Mouse (Mus musculus) kidney, postnatal 25 days (tissue): Measurements from ENCODE around the gene Igfbp2.

Experiments
- DNase-seq, 2 experiments: peaks; one replicate each; pipeline ENCODE4 v3.0.0; 2021; ENCODE audit warnings: mixed read lengths in 2 of 2

Igfbp2 gene

DNA sequence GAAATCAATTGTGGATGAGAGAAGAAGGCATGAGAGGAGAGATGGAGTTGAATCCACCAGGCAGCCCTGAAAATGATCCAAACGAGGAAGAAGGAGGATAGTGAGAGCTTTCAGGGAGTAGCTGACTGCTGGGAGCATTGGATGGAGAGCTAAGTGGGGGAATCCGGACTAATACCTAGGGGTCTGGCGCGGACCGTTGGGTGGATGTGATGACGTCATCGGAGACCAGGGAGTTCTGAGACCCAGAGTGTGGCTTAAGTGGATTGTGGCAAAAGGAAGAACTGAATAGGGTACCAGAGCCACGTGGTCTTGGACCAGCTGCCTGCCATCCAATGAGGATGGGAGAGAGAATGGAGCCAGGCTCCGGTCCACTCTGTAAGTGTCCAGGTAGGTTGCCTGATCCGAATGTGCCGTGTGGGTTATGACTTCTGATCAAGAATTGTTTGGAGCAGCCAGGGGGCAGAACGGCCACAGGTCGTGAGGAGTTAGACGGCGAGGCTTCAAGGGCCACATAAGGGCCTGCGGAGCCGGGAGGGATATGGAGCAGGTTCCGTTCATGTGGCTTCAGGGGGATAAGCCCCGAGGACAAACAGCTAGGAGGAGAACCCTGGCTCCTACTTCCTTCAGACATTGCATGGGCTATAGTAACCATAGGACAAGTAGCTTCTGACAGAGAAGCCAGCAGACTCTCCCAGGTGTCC lies 32.1 kb downstream of the Igfbp2 start:
- peak in 1 of 2 experiments; percentile 41 for DNase-seq

DNA sequence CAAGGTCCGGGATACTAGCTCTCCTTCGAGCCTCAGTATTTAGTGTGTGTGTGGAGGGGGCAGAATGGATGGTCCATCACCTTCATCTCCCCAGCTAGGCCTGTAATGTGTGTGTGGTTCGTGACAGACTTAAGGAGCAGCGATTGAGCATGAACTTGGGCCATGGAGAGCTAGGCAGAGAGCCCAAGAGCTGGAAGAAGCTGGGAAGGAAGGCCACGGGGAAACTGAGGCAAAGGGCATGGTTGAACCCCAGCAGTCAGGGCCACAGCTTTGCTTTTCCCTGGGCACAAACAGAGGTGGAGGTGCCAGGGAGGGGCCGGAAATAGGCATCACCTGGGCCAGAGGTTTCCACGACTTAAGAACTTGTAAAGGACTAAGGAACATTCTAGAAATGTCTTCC lies 32.8 kb downstream of the Igfbp2 start:
- DNase-seq: peak in 1 of 2 experiments; percentile 32

DNA sequence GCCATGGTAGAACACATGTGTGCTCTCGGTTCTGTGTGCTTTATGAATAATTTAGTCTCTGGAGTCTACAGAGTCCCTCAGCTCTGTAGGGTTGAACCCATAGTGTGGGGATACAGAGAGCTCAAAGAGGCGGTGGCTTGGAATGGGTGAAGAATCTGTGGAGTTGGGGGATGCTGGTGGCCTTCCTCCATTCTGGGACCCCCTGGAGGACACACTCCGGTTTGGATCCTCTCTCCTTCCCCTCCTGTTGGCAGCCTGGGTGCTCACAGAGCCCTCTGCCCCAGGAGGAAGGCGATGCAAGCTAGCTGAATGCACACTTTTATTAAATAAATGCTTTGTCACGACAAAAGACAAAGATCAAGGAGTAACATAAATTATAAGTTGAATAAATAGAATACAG lies 33.3 kb downstream of the Igfbp2 start:
- peak in 1 of 2 experiments; percentile 26 for DNase-seq

DNA sequence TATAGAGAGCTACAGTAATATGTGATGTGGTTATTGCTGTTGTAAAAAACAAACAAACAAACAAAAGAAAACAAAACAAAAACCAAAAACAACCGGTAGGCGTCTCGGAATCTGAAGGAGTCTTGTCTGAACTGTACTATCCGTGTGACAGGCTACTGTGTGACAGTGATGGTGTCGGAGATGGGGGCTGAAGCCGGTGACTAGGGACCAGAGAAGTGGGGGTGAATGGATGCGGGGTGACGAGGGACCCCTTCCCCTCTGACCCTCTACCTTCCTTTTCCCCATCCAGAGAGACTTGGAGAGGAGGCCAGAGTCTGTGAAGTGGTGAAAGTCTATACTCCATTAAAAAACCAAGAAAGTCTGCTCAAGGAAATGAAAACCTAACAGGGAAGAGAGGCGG lies 34.0 kb downstream of the Igfbp2 start:
- no peak for DNase-seq

DNA sequence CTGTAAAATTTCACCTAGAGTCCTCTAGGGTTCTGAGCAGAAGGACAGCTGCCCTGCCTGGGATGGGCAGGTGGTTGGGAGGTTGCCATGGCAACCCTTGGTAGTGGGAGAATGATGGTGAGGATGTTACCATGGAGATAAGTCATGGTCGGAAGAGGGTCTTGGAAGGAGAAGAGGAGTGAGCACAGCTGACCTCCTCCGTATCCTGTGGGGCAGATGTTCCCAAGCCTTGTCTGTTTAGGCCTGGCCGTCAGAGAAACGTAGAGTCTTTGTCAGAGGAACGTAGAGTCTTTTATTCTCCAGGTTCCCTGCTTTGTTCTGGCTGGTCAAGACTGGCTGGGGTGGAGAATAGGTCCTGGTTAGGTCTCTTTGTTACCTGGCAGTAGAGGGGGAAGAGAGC lies 34.6 kb downstream of the Igfbp2 start:
- peak in 1 of 2 experiments; percentile 25 for DNase-seq

DNA sequence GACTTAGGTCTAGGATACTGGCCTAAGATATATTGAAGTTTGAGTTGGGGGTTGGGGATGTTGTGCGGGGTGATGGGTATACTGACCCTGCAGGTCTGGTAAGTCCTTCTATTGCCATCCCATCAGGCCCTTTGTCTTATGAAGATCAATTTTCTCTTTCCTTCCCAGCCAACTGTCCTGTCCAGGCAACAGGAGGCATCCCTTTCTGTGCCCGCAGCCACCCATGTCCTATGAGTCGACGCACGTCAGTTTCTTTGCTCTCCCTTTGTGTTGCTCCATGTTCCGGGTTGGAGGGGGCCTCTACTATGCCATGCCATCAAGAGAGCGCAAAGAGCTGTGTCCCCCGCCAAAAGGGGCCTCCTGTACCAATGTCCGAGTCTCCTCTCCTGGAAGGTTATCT lies 35.7 kb downstream of the Igfbp2 start:
- DNase-seq: peak in 1 of 2 experiments; percentile 28

DNA sequence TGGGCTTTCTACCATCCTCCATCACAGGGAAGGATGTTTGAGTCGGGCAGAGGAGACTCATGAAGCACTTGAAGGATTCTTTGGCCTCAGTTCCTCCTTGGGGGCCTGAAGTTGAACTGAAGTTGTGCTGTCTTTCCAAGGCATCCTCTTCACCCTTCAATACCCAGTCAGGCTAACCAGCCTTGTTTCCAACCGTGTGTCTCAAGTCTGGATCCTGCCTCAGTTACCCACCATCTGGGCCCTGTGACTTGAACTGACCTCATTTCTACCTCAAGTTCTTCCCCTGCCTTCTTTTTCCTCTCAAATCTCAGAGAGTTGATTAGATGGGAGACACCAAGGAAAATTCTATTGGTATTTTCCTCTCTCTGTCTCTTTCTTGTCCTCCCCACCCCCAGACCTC lies 36.2 kb downstream of the Igfbp2 start:
- DNase-seq: no peak

DNA sequence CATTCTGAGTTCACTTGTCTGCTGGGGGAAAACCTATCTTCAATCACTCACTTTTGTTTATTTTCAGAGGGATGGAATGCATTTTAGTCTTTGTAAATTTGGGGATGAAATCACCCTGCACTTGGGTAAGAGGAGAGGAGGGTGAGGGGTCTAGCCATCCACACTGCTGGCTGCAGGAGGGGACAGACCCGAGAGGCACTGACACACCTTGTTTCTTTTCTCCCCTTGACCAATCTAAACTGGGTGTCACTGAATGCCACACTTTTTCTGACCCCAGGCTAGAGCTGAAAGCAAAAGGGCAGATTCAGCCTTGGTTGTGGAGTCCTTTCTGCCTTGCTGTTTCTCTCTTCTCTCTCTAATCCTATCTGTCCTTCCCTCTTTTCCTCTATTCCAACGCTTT lies 37.4 kb downstream of the Igfbp2 start:
- no peak for DNase-seq

DNA sequence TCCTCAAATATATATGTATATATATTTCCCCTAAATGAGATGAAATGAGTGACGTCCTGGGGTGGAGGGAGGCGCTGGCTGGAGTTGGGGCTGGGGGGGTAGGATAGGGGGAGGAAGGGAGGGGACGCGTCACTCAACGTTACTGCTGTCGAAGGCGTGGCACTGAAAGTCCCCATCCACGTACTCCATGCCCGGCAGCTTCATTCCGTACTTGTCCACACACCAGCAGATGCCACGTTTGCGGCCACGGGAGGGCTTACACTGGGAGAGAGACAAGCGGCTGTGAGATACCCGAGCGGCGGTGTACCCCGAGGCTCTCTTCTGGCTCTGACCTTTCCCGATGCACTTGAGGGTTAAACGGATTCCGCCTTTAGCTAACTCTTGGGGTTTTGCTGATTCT lies 37.9 kb downstream of the Igfbp2 start:
- DNase-seq: peak in 1 of 2 experiments; percentile 28

DNA sequence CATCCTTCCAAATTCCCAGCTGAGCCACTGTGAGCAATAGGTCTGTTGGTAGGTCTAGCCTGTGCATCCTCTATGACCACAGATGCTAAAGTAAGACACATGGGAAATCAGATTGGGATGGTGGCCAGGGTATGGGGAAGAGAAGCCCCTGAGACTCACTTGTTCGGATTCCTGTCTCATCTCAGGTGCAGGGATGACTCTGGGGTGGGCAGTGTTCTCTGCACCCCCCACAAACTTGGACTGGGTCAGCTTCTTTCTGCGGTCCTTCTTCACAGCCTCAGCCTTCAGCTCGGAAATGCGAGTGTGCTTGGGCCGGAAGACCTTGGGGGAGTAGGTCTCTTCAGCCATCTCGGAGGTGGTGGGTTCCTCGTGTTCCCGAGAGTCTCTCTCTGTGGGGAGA lies 39.4 kb downstream of the Igfbp2 start:
- DNase-seq: peak in 1 of 2 experiments; percentile 48

DNA sequence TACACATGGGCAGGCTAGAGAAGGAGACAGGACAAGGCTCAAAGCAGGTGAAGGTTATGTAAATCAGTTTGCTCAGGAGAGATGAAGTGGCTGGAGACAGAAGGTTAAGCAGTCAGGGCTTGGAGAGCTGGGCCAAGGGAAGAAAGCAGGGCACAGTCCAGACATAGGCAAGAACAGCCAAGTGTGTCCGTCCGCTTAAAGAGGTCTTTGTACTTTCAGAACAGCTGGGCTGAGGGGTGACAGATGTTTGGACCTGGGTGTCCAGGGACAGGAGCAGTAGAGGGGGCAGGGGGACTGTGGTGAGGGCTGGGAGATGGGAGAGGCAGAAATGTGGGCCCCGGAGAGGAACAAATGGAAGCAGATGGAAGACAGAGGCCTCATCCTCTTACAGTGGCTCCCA lies 40.0 kb downstream of the Igfbp2 start:
- DNase-seq: peak in 1 of 2 experiments; percentile 77

DNA sequence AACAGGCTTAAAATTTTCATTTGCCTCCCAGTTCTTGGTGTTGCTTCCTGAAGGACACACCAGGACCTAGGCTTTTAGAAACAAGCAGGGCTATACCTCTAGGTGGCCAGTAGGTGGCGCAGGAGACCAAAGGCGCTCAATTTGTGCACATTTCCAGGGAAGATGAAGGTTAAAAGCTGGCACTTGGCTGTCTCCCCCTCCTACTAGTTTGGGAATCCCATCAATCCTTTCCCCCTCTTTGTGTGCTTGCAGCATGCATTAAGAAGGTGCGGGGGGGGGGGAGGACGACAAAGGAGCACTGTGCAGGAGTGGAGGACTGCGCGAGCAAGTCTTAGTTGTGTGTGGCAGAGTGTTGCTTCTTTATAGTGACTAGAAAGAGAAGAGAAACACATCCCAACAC lies 41.6 kb downstream of the Igfbp2 start:
- DNase-seq: peak; percentile 75 to 78

DNA sequence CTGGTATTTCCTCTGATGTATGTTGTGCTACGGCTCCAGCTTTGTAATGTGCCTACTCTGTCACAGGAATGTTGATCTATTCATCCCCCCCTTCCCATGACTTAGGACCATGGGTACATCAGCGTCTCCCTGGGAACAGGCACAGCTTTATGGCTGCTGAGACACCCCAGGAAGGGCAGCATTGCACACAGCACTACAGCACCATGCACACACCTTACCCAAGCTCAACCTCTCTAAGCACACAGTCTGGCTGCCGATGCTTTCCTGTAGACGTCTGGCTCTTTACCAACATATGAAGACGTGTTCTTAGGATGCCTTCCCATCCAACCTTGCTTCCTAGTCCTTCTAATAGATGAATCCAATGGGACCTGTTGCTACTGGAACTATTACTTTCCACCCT lies 42.1 kb downstream of the Igfbp2 start:
- peak in 1 of 2 experiments; percentile 29 for DNase-seq

DNA sequence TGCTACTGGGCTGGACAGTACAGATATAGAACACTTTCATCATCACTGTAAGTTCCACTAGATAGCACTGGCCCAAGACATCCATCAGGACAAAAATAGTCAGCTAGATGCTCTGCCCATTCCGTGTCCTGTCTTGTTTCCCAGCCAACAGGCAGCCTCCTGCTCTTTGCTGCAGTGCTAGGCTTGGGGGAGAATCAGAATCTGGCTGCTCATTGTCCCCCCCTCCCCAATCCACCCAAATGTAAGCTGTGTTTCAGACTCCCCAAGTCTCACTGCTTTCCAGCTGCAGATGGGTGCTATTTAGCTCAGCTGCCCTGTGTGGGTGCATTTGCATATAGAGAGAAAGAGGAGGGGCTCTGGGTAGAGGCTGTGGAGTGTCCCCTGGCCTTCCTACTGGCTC lies 43.0 kb downstream of the Igfbp2 start:
- peak in 1 of 2 experiments; percentile 53 for DNase-seq

DNA sequence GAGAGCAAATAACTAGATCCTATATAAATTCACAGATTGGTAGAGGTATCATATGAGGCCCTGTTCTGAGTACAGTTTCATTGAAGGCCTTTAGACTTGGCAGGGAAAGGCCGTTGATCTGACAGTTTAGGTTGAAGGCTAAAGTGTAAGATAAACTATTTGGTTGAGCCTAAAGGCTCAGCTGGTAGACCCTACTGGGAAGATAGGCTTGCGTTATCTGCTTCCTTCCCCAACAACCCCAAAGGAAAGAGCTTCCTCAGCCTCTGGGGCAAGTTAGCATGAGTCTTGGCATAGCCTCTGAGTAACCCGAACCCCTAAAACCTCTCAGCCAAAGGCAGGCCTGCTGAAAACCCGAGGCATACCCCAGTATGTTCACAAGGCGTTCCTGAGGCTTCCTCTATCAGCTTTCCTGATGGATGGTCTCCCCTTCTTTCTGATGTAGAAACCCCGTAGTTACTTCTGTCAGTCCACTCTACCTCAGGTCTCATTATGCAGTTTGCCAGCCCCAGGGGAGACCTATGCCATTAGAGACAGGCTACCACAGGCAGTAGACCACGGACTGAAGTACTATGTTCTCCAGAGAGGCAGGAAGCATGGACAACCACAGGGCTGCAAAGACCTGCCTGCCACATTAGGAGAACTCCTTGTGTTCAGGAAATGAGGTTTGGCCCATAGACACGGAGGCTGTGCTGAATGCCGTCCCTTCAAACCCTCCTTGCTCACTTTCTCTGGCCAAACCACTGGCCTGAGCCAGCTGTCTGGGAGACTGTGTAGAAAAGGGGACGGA lies 44.3 kb downstream of the Igfbp2 start:
- DNase-seq: peak in 1 of 2 experiments; percentile 35

DNA sequence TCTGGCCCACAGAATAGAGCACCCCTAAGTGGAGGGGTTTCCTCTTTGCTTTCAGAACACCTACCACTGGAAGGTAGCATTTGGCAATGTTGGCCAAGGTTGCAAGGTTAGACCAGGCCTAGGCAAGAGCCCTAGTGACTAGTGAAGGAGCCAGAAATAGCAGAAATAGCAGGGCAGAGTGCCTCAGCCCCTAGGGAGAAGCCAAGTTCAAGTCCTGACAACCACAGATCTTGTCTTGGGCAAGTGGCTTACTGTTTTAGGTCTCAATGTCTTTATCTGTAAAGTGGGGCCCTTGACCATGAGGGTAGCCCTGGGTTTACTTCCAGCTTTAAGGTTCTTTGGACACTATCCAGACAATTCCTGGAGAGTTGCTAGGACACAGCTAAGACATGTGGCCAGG lies 45.0 kb downstream of the Igfbp2 start:
- peak in 1 of 2 experiments; percentile 33 for DNase-seq

DNA sequence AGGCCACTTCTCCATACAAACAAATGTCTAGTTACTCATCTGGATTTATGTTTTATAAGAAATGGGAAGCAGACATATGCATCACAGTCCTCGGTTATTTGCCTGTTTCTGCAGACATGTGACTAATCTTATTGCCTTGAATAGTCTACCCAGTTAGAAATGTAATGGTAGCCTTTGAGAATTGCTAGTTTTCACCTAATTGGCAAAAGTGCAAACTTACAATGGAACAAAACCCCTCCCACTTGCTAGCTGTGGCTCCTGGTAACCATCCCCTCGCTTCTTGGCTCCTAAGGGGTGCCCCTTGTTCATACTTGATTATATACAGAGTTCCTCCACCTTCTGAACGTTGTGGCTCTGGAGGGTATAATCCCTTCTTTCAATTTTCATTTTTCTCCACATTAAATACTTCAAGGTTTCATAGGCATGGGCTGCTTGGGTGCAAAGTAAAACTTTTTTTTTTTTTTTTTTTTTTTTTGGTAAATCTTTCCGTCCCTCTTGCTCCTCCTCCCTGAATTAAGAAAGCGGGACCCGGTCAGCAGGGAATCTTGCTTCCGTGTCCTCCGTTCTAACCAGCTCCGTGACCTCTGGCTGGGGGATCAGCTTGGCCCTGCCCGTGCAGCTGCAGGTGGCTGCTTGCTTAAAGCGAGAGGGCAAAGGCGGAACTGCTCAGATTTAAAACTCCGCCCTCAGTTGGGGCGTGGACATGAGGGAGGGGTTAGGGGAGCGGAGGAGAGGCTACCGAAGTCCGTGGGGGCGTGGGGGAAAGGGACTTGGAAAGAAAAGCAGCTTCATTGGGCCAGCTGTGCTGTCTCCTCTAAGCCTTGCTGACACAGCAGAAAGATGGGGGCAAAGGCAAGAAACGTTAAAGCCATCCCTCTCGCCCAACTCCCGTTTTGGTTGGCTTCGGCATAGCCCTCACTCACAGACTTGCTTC lies 45.6 kb downstream of the Igfbp2 start:
- peak; percentile 91 to 97 for DNase-seq

DNA sequence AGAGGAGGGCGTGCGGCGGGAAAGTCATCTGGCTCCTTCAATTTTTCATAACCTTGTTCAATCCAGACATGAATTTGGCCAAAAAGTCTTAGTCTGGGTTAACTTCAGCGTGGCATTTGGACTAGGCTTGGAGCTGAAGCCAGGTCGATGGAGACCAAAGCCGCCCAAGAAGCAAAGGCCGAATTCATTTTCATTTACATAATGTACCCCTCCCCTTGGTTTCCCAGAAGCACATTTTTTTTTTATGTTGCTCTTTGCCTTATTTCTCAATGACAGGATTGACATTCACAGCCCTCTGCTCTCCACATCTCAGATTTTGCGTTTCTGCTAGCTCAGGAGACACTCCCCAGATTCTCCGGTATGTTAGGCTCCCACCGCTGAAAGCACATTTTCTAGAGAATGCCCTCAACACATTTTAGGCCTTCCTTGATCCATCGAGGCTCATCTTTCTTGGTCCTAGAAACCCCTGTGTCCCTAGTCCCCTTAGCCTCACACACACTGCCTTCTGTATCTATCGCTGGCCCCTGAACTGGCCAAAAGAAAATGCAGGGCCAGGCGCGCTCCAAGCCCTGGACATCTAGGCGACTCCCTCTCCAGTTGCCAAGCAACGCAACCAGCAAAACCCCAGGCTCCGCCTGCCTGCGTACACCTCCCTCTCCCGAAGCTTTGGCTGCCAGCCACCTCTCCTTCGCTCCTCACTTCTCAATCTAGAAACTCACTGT lies 46.5 kb downstream of the Igfbp2 start:
- DNase-seq: peak; percentile 94 to 97

DNA sequence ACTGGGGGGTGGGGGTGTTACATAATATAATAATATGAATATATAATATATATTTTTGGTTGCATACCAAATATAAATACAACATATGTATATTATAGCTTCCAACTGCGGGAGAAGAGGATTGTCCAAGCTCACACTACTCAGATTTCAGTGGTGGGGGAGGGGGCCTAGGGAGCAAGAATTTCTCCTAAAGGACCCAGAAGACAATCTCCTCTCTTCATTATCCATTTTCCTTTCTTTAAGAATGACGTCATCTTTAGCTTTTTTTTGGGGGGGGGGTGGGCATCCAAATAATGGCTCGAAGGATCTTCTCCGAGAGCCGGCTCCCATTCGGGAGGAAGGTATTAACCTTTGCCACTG lies 47.0 kb downstream of the Igfbp2 start:
- no peak for DNase-seq

DNA sequence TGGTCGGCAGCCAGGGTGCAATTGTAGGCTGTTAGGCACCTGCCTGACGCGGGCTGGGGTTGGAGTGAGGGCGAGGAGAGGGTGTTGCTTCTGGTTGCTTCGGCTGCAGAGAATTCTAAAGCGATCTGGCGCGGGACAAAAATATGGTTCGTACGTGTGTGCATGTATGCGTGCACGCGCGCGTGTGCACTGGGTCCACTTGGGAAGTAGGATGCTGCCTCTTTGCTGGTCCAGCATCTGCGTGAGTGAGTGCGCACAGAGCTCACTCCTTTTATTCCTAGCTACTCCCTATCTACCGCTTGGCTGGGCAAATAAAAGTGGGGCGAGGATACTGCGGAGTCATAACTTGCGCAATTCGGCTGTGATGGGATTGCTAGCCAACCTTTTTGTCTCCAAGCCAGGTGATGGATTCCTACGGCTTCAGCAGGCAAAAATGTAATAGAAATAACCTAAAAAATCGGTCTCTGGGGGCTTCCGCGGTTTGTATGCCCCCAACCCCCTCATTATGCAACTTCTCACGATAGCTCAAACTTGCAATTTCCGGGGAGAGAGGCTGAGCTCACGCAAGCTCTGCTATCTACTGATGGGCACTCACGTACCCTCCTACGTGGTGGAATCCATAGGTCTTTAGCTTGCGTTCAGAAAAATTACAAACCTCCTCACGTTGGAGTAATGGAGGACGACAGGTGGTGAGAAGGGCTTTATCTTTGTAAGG lies 47.6 kb downstream of the Igfbp2 start:
- peak in 1 of 2 experiments; percentile 77 for DNase-seq

DNA sequence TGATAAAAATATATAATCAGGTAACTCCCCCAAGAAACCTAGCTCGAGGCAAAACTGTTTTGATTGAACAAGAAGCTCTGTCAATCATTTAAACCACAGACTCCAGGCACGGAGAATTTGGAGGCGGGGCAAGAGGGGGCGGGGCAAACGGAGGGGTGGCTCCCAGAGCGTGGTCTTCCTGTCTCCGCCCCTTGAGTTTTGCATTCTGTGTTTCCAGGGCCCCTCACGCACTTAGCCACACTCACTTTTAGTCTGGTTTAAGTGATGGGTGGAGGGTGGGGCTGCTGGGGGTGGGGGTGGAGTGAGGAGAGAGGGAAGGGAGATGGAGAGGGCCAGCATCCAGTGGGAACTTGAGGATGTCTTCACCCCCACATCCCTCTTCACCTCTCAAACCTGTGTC lies 48.2 kb downstream of the Igfbp2 start:
- DNase-seq: peak; percentile 92 to 93

DNA sequence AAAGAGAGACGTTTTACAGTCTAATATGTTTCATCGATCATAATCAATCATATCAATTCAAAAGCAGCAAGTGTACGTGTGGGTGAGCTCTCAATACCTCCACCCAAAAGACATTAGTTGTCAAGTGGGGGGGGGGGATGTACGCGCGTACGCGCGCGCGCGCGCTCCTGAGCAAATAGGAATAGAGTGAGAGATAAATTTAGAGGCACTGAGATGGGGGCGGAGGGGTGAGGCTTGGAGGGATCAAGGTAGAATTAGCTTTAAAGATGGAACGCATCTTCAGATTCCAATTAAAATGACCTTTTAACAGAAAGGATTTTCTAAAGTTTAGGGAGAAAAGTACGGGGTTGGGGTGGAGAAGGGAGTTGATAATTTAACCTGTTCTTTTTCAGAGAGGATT lies 48.8 kb downstream of the Igfbp2 start:
- no peak for DNase-seq
